Mouse (Mus musculus): ENCODE data around the gene Ccdc175. TPM values are rescaled to one million over a fixed set of nuclear protein-coding genes. Genes with fewer than 3 reads are reported as not detected.
A peak's percentile ranks its signal among the peaks of the same experiment; 100 is the strongest.

Ccdc175 gene
- polyA plus RNA-seq, 1 experiment from 2014 or later = not detected

GRCm38 (mm10) chr12:72179561-72179960, 5.3 kb downstream of the Ccdc175 start:
- H3K4me3 ChIP-seq = no peak overlapping the region
- DNase-seq (ENCODE audit: low spot score) = no peak

GRCm38 (mm10) chr12:72178322-72178721, 6.5 kb downstream of the Ccdc175 start:
- no peak overlapping the region for H3K4me3 ChIP-seq
- 91% methylated on average over 3 of the region's 3 CpGs for WGBS
- H3K4me1 ChIP-seq = no peaks in the 10 kb centered on the region
- no peaks in the 10 kb centered on the region for H3K9me3 ChIP-seq (replicated peaks)
- H3K36me3 ChIP-seq = no peaks in the 10 kb centered on the region
- DNase-seq (ENCODE audit: low spot score) = no peak
- H3K27ac ChIP-seq = no peak overlapping the region
- no peaks in the 10 kb centered on the region for H3K27me3 ChIP-seq (ENCODE audit: low read depth, poor library complexity, severe bottlenecking)

More at GRCm38 (mm10) chr12:72179561-72179960, 5.3 kb downstream of the Ccdc175 start:
- Histone ChIP-seq H3K4me1 (no peaks in the 10 kb centered on the region), H3K9me3 (replicated peaks) (no peaks in the 10 kb centered on the region), H3K27me3 (ENCODE audit: low read depth, poor library complexity, severe bottlenecking) (no peaks in the 10 kb centered on the region), H3K36me3 (no peaks in the 10 kb centered on the region), H3K27ac (no peak overlapping the region)
- WGBS = 90% methylated on average over 4 of the region's 4 CpGs

- no peak for DNase-seq (ENCODE audit: low spot score)
- 78% methylated on average over 4 of the region's 4 CpGs for WGBS
- no peak overlapping the region for H3K27ac ChIP-seq
- H3K27me3 ChIP-seq (ENCODE audit: low read depth, poor library complexity, severe bottlenecking) = no peaks in the 10 kb centered on the region
- H3K4me3 ChIP-seq = no peak overlapping the region
- H3K9me3 ChIP-seq (replicated peaks) = no peaks in the 10 kb centered on the region
- no peaks in the 10 kb centered on the region for H3K36me3 ChIP-seq
- no peaks in the 10 kb centered on the region for H3K4me1 ChIP-seq
These were observed 26.4 kb downstream of the Ccdc175 start for GRCm38 (mm10) chr12:72158421-72158820.

- Histone ChIP-seq H3K4me1 (no peaks in the 10 kb centered on the region), H3K4me3 (no peak overlapping the region), H3K36me3 (no peaks in the 10 kb centered on the region), H3K9me3 (replicated peaks) (no peaks in the 10 kb centered on the region), H3K27me3 (ENCODE audit: low read depth, poor library complexity, severe bottlenecking) (no peaks in the 10 kb centered on the region), H3K27ac (no peak overlapping the region)
- 95% methylated on average over 4 of the region's 4 CpGs for WGBS
- no peak for DNase-seq (ENCODE audit: low spot score)
These were observed 34.0 kb downstream of the Ccdc175 start for GRCm38 (mm10) chr12:72150786-72151185.

GRCm38 (mm10) chr12:72129203-72129602, 55.6 kb downstream of the Ccdc175 start:
- H3K27me3 ChIP-seq (ENCODE audit: low read depth, poor library complexity, severe bottlenecking) = no peaks in the 10 kb centered on the region
- no peak overlapping the region for H3K27ac ChIP-seq
- WGBS = 87% methylated on average over 10 of the region's 10 CpGs
- H3K4me1 ChIP-seq = no peaks in the 10 kb centered on the region
- no peaks in the 10 kb centered on the region for H3K9me3 ChIP-seq (replicated peaks)
- no peak overlapping the region for H3K4me3 ChIP-seq
- no peaks in the 10 kb centered on the region for H3K36me3 ChIP-seq
- no peak for DNase-seq (ENCODE audit: low spot score)

- WGBS = 81% methylated on average over 21 of the region's 23 CpGs
- Histone ChIP-seq H3K4me3 (no peak overlapping the region), H3K9me3 (replicated peaks) (no peaks in the 10 kb centered on the region), H3K27ac (no peak overlapping the region), H3K27me3 (ENCODE audit: low read depth, poor library complexity, severe bottlenecking) (no peaks in the 10 kb centered on the region), H3K36me3 (no peaks in the 10 kb centered on the region), H3K4me1 (no peaks in the 10 kb centered on the region)
- DNase-seq (ENCODE audit: low spot score) = no peak
These were observed 69.0 kb downstream of the Ccdc175 start for GRCm38 (mm10) chr12:72115686-72116345.

GRCm38 (mm10) chr12:72115126-72115525, 69.7 kb downstream of the Ccdc175 start:
- no peaks in the 10 kb centered on the region for H3K9me3 ChIP-seq (replicated peaks)
- 86% methylated on average over 6 of the region's 6 CpGs for WGBS

GRCm38 (mm10) chr12:72104525-72105281, 80.1 kb downstream of the Ccdc175 start:
- peak; percentile 48 for DNase-seq (ENCODE audit: low spot score)
- peaks cover 17% of the 10 kb centered on the region for H3K36me3 ChIP-seq
- WGBS = 32% methylated on average over 14 of the region's 14 CpGs
- H3K9me3 ChIP-seq (replicated peaks) = no peaks in the 10 kb centered on the region
- H3K27ac ChIP-seq = no peak overlapping the region
- no peak overlapping the region for H3K4me3 ChIP-seq
- H3K4me1 ChIP-seq = peaks cover 3% of the 10 kb centered on the region; the same call in 1 of the 2 replicates
- H3K27me3 ChIP-seq (ENCODE audit: low read depth, poor library complexity, severe bottlenecking) = no peaks in the 10 kb centered on the region

More at GRCm38 (mm10) chr12:72115126-72115525, 69.7 kb downstream of the Ccdc175 start:
- no peak for DNase-seq (ENCODE audit: low spot score)
- Histone ChIP-seq H3K27me3 (ENCODE audit: low read depth, poor library complexity, severe bottlenecking) (no peaks in the 10 kb centered on the region), H3K36me3 (no peaks in the 10 kb centered on the region), H3K4me3 (no peak overlapping the region), H3K27ac (no peak overlapping the region), H3K4me1 (no peaks in the 10 kb centered on the region)

GRCm38 (mm10) chr12:72104027-72104426, 80.8 kb downstream of the Ccdc175 start:
- Histone ChIP-seq H3K27me3 (ENCODE audit: low read depth, poor library complexity, severe bottlenecking) (no peaks in the 10 kb centered on the region), H3K4me1 (peaks cover 3% of the 10 kb centered on the region; the same call in 1 of the 2 replicates), H3K27ac (no peak overlapping the region), H3K4me3 (no peak overlapping the region), H3K36me3 (peaks cover 22% of the 10 kb centered on the region), H3K9me3 (replicated peaks) (no peaks in the 10 kb centered on the region)
- WGBS = 89% methylated on average over 5 of the region's 5 CpGs
- no peak for DNase-seq (ENCODE audit: low spot score)

- Histone ChIP-seq H3K4me1 (peaks cover 3% of the 10 kb centered on the region; the same call in 1 of the 2 replicates), H3K27me3 (ENCODE audit: low read depth, poor library complexity, severe bottlenecking) (no peaks in the 10 kb centered on the region), H3K36me3 (peaks cover 30% of the 10 kb centered on the region), H3K4me3 (no peak overlapping the region), H3K9me3 (replicated peaks) (no peaks in the 10 kb centered on the region), H3K27ac (no peak overlapping the region)
- no peak for DNase-seq (ENCODE audit: low spot score)
- 88% methylated on average over 6 of the region's 6 CpGs for WGBS
These were observed 82.1 kb downstream of the Ccdc175 start for GRCm38 (mm10) chr12:72102776-72103175.

GRCm38 (mm10) chr12:72096966-72097365, 87.9 kb downstream of the Ccdc175 start:
- Histone ChIP-seq H3K4me1 (no peaks in the 10 kb centered on the region), H3K9me3 (replicated peaks) (no peaks in the 10 kb centered on the region), H3K36me3 (peaks cover 86% of the 10 kb centered on the region), H3K27ac (no peak overlapping the region), H3K4me3 (no peak overlapping the region), H3K27me3 (ENCODE audit: low read depth, poor library complexity, severe bottlenecking) (no peaks in the 10 kb centered on the region)
- 96% methylated on average over 8 of the region's 8 CpGs for WGBS
- no peak for DNase-seq (ENCODE audit: low spot score)

- no peak for DNase-seq (ENCODE audit: low spot score)
- 91% methylated on average over 4 of the region's 4 CpGs for WGBS
- Histone ChIP-seq H3K4me1 (peaks cover 17% of the 10 kb centered on the region), H3K27me3 (ENCODE audit: low read depth, poor library complexity, severe bottlenecking) (no peaks in the 10 kb centered on the region), H3K27ac (no peak overlapping the region), H3K4me3 (no peak overlapping the region), H3K36me3 (peaks cover 51% of the 10 kb centered on the region), H3K9me3 (replicated peaks) (no peaks in the 10 kb centered on the region)
These were observed 95.0 kb downstream of the Ccdc175 start for GRCm38 (mm10) chr12:72089802-72090201.

GRCm38 (mm10) chr12:72086166-72086825, 98.5 kb downstream of the Ccdc175 start:
- H3K27ac ChIP-seq = peak overlapping the region; percentile 95
- H3K4me1 ChIP-seq = peaks cover 37% of the 10 kb centered on the region
- H3K9me3 ChIP-seq (replicated peaks) = no peaks in the 10 kb centered on the region
- WGBS = 3% methylated on average over 18 of the region's 18 CpGs
- DNase-seq (ENCODE audit: low spot score) = no peak
- H3K27me3 ChIP-seq (ENCODE audit: low read depth, poor library complexity, severe bottlenecking) = no peaks in the 10 kb centered on the region
- H3K4me3 ChIP-seq = peak overlapping the region; percentile 77
- H3K36me3 ChIP-seq = peaks cover 16% of the 10 kb centered on the region

Measured in limb, embryonic 10.5 days (tissue).